ENCODE assay signal across 8 mouse cellular contexts in the genomic region with DNA sequence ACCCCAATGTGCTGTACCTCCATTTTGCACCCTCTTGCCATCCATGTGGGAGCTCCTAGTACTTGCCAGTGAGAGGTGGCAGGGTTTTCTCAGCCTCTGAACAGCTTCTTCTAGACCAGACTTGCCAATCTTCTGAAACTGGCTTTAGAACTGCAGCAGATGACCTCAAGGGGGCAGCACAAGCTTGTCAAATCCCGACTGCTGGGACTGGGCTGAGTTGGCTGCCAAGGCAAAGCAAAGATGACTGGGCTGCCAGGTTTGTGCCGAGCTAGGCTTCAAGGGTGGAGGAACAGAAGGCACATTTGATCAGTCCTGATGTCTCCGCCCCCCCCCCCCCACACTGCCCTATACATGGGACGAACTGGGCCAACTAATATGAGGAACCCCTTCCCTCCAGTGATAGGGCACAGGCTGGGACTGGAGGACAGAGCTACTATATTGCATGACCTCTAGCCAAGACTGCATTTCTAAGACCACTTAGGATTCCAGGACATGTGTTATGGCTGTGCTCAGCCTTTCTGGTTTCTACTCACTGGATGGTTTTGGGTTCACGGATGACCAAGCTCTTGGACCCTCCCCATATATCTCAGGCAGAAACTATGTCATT. TPM values are rescaled to one million over a fixed set of nuclear protein-coding genes. Genes with fewer than 3 reads are reported as not detected.
A peak's percentile ranks its signal among the peaks of the same experiment; 100 is the strongest.
DNase-seq lines count a peak whose midpoint lies in the region; ATAC-seq and TF ChIP-seq lines count a peak whose summit lies in the region.

No protein-coding gene starts in this region.

- TF ChIP-seq POLR2A in cerebellum, adult 2 months (IDR thresholded peaks at IDR 0.05; ENCODE audit: borderline replicate concordance, insufficient read depth, low read length) = no peak

- DNase-seq in R1 (ENCODE audit: low read depth, low spot score) = peak; percentile 61
- peak; percentile 83 to 85 for DNase-seq in cerebellum, adult 2 months
- DNase-seq in forelimb bud, embryonic 11.5 days (ENCODE audit: low read depth, low spot score) = peak; percentile 69
- peak; percentile 80 to 82 for DNase-seq in layer of hippocampus, postnatal 36 days
- peak; percentile 80 to 84 for DNase-seq in lung, postnatal 4 days
- DNase-seq in right cerebral cortex, adult 2 months (ENCODE audit: low spot score in 2 of 2) = peak; percentile 88 to 91
- peak; percentile 88 for DNase-seq in urinary bladder, postnatal 14 days (ENCODE audit: low spot score)

- no peaks in the 10 kb centered on the region for H3K36me3 ChIP-seq in hindbrain, embryonic 15.5 days

- WGBS in cerebellum, adult 2 months = 14% methylated on average over 5 of the region's 5 CpGs
- 33% methylated on average over 5 of the region's 5 CpGs for WGBS in hindbrain, embryonic 15.5 days

- no peak overlapping the region for H3K4me3 ChIP-seq in cerebellum, adult 2 months (replicated peaks; ENCODE audit: insufficient read depth, low read depth, low read length)
- no peak overlapping the region for H3K4me3 ChIP-seq in hindbrain, embryonic 15.5 days

- peaks cover 26% of the 10 kb centered on the region for H3K4me1 ChIP-seq in cerebellum, adult 2 months (ENCODE audit: control insufficient read depth, insufficient read depth, low read length)
- H3K4me1 ChIP-seq in hindbrain, embryonic 15.5 days (replicated peaks) = no peaks in the 10 kb centered on the region

- H3K27ac ChIP-seq in cerebellum, adult 2 months (ENCODE audit: insufficient read depth, low read length) = no peak overlapping the region
- H3K27ac ChIP-seq in hindbrain, embryonic 15.5 days (replicated peaks) = no peak overlapping the region

- no peak overlapping the region for H3K9ac ChIP-seq in hindbrain, embryonic 15.5 days

- no peak overlapping the region for H3K4me2 ChIP-seq in hindbrain, embryonic 15.5 days

- peak; percentile 79 for ATAC-seq in hindbrain, embryonic 15.5 days (ENCODE audit: low FRiP score, low read depth)

- no peaks in the 10 kb centered on the region for H3K9me3 ChIP-seq in hindbrain, embryonic 15.5 days

- TF ChIP-seq CTCF in cerebellum, adult 2 months (IDR thresholded peaks at IDR 0.05; ENCODE audit: borderline replicate concordance, insufficient read depth, low read depth, low read length) = peak; percentile 87

- H3K27me3 ChIP-seq in cerebellum, adult 2 months (ENCODE audit: control insufficient read depth, insufficient read depth, low read length) = no peaks in the 10 kb centered on the region
- H3K27me3 ChIP-seq in hindbrain, embryonic 15.5 days = no peaks in the 10 kb centered on the region

RNA-seq across cellular contexts. Expression of a gene that starts 51.1 kb away (rescaled TPM):
- not detected in 2 replicates for polyA plus RNA-seq in cerebellum, adult 2 months (2012; rRNA removed)
- 4.5 and 8.5 TPM in 2 replicates for polyA plus RNA-seq in hindbrain, embryonic 15.5 days (2015; fragmentation: Nextera tagmentation; extraction: Ambion mirVana)
- not detected for total RNA-seq in layer of hippocampus, postnatal 36 days (2021)

RNA-seq across cellular contexts. Expression of a gene that starts 58.4 kb away (rescaled TPM):
- not detected in 2 replicates for polyA plus RNA-seq in cerebellum, adult 2 months (2012; rRNA removed)
- not detected in 2 replicates for polyA plus RNA-seq in hindbrain, embryonic 15.5 days (2015; fragmentation: Nextera tagmentation; extraction: Ambion mirVana)
- not detected for total RNA-seq in layer of hippocampus, postnatal 36 days (2021)
